Mouse (Mus musculus) lung, embryonic 14.5 days (tissue): Measurements from ENCODE around the gene Slc2a9. TPM values are rescaled to one million over a fixed set of nuclear protein-coding genes. Genes with fewer than 3 reads are reported as not detected.

ENCODE experiments used
- ATAC-seq: fragments of 200-750 bp; cut with Nextera tagmentation; 2 replicates; pipeline ENCODE4 v1.8.0; 2017; ENCODE audit warnings: mild to moderate bottlenecking, moderate TSS enrichment, moderate library complexity; ENCODE audit not compliant: insufficient read depth
- DNase-seq: peaks from one replicate; pipeline ENCODE4 v3.0.0-alpha.2; 2015
- H3K27ac ChIP-seq: fragments of 300-500 bp; sonication (generic); 2 replicates; pipeline ENCODE4 v1.5.1; 2014; ENCODE audit warnings: low read depth, mild to moderate bottlenecking, moderate library complexity
- H3K27me3 ChIP-seq: fragments of 300-500 bp; sonication (generic); 2 replicates; pipeline ENCODE4 v1.6.1; 2014; ENCODE audit warnings: low read length, control low read depth; ENCODE audit not compliant: insufficient read depth
- H3K36me3 ChIP-seq: fragments of 300-500 bp; sonication (generic); 2 replicates; pipeline ENCODE4 v1.6.1; 2014; ENCODE audit warnings: control low read depth; ENCODE audit not compliant: insufficient read depth
- H3K4me1 ChIP-seq: fragments of 300-500 bp; sonication (generic); 2 replicates; pipeline ENCODE4 v1.6.1; 2014; ENCODE audit warnings: antibody characterized with exemption, control low read depth; ENCODE audit not compliant: insufficient read depth
- H3K4me2 ChIP-seq: fragments of 300-500 bp; sonication (generic); 2 replicates; pipeline ENCODE4 v1.6.1; 2014; ENCODE audit warnings: mild to moderate bottlenecking
- H3K4me3 ChIP-seq: fragments of 300-500 bp; sonication (generic); 2 replicates; pipeline ENCODE4 v1.5.1; 2014; ENCODE audit warnings: low read depth, low read length
- H3K9ac ChIP-seq: fragments of 300-500 bp; sonication (generic); 2 replicates; pipeline ENCODE4 v1.6.1; 2014
- H3K9me3 ChIP-seq: fragments of 300-500 bp; sonication (generic); 2 replicates; pipeline ENCODE4 v1.6.1; 2016; ENCODE audit warnings: low read depth, low read length, control low read depth
- CTCF ChIP-seq: IDR thresholded peaks from 2 replicates; pipeline ENCODE4 v1.5.1; 2016; ENCODE audit warnings: antibody characterized with exemption, low read depth
- WGBS: fragments of 180-500 bp; shearing (Covaris S2); extraction: QIAGEN DNeasy Blood & Tissue Kit; methylation state at CpG from one replicate; pipeline ENCODE4 v1.1.7; 2014; 5-methylcytosine and 5-hydroxymethylcytosine counted together
- polyA plus RNA-seq: library from polyadenylated mRNA; unstranded; fragments of >200 nt; fragmentation: Nextera tagmentation; extraction: Ambion mirVana; gene quantifications from 2 replicates; pipeline ENCODE4 v1.2.1, GENCODE M21; 2014

Gene Slc2a9
- polyA plus RNA-seq, 1 experiment from 2014 or later: 2.2 TPM

GRCm38 (mm10) chr5:38379970-38380369 lies 123.0 kb downstream of the Slc2a9 start:
- no peaks in the 10 kb centered on the region for H3K27me3 ChIP-seq
- H3K9me3 ChIP-seq: no peaks in the 10 kb centered on the region
- H3K27ac ChIP-seq: no peak overlapping the region
- H3K4me3 ChIP-seq: no peak overlapping the region
- WGBS: 87% methylated on average over 5 of the region's 5 CpGs
- no peak for TF ChIP-seq CTCF
- H3K4me2 ChIP-seq: no peak overlapping the region
- no peak for ATAC-seq
- H3K9ac ChIP-seq: no peak overlapping the region
- H3K4me1 ChIP-seq: no peaks in the 10 kb centered on the region
- H3K36me3 ChIP-seq: no peaks in the 10 kb centered on the region
- DNase-seq: no peak

GRCm38 (mm10) chr5:38372369-38372768 lies 130.6 kb downstream of the Slc2a9 start:
- Histone ChIP-seq H3K27ac (no peak overlapping the region), H3K27me3 (no peaks in the 10 kb centered on the region), H3K9ac (no peak overlapping the region), H3K4me3 (no peak overlapping the region), H3K9me3 (no peaks in the 10 kb centered on the region), H3K4me1 (0 out of 2 replicates have a peak, but pooled peaks cover under 1% of the 10 kb centered on the region), H3K4me2 (no peak overlapping the region), H3K36me3 (no peaks in the 10 kb centered on the region)
- peak; percentile 54; the same call in 1 of the 2 replicates for ATAC-seq
- TF ChIP-seq CTCF: no peak
- DNase-seq: peak; percentile 65
- 12% methylated on average over 5 of the region's 5 CpGs for WGBS

DNA sequence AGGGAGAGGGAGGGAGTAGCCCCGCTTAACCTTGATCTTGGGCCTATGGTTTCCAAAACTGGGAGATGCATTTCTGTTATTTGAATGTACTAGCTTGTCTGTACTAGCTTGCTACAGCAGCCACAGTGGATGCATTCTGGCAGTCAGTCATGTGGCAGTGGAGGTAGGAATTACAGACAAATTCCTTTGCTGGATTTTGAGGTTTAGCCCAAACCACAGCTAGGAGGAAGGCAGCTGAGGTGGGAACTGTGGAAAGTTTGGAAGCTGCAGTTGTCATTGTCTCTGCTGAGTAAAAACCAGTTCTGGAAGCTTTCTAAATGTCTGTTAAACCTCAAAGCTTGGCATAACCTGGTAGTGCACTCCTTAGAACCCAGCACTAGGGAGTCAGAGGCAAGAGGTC lies 131.6 kb downstream of the Slc2a9 start:
- H3K36me3 ChIP-seq: no peaks in the 10 kb centered on the region
- 75% methylated on average over 1 of the region's 1 CpGs for WGBS
- H3K4me2 ChIP-seq: no peak overlapping the region
- TF ChIP-seq CTCF: no peak
- no peak overlapping the region for H3K27ac ChIP-seq
- no peak overlapping the region for H3K9ac ChIP-seq
- peaks cover 6% of the 10 kb centered on the region; the same call in 1 of the 2 replicates for H3K4me1 ChIP-seq
- DNase-seq (no peak), ATAC-seq (no peak)
- no peaks in the 10 kb centered on the region for H3K27me3 ChIP-seq
- no peaks in the 10 kb centered on the region for H3K9me3 ChIP-seq
- no peak overlapping the region for H3K4me3 ChIP-seq

DNA sequence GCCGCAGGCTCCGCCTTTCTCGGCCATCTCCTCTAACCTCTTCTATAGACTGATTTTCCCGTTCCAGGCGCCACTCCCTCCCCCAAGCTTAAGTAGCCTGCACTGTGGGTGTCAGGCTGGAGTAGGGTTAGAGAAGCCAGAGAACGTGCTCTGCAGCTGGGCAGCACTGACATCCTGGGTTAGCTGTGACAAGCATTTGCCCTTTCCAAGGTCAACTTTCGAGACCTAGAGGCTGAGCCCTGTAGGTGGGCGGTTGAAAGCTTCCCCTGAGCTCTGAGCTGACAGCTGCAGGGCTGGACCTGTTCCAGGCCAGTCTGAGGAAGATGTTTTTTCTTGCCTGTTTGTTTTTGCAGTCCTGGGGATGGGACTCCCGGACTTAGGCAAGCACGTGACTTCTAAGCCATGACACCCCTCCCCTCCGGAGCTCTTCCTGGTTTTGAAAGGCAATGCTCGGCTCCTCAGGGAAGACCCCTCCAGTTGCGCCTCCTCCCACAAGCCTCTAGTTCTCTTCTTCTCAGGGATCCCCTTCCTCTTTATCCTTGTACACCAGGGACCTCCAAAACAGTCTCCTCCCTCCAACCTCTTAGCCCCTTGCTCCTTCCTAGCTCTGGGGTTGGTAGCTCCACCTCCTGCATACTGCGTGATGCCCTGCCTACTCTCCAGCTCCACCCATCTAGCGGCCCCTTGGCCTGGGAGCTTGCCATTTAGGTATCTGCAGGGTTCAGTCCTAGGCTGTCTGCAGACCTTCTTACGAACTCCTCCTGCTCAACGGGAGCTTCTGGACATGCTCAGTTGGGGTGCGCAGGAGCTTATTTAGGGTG lies 136.1 kb downstream of the Slc2a9 start:
- no peaks in the 10 kb centered on the region for H3K9me3 ChIP-seq
- H3K27ac ChIP-seq: peak overlapping the region; percentile 67; the same call in 1 of the 2 replicates
- ATAC-seq: peak; percentile 91
- peak overlapping the region; percentile 65 for H3K4me2 ChIP-seq
- H3K4me3 ChIP-seq: peak overlapping the region; percentile 28
- H3K4me1 ChIP-seq: peaks cover 8% of the 10 kb centered on the region; the same call in 1 of the 2 replicates
- H3K36me3 ChIP-seq: no peaks in the 10 kb centered on the region
- TF ChIP-seq CTCF: no peak
- 0 out of 2 replicates have a peak overlapping the region, but pooled peaks have one; percentile 18 for H3K9ac ChIP-seq
- WGBS: 8% methylated on average over 18 of the region's 18 CpGs
- peak; percentile 87 for DNase-seq
- no peaks in the 10 kb centered on the region for H3K27me3 ChIP-seq

- WGBS: 49% methylated on average over 2 of the region's 2 CpGs
- Histone ChIP-seq H3K27ac (no peak overlapping the region), H3K4me1 (peaks cover 8% of the 10 kb centered on the region; the same call in 1 of the 2 replicates), H3K9ac (no peak overlapping the region), H3K27me3 (no peaks in the 10 kb centered on the region), H3K36me3 (no peaks in the 10 kb centered on the region), H3K4me2 (no peak overlapping the region), H3K4me3 (no peak overlapping the region), H3K9me3 (no peaks in the 10 kb centered on the region)
- peak; percentile 9 for DNase-seq
- TF ChIP-seq CTCF: no peak
- no peak for ATAC-seq
These were observed 137.4 kb downstream of the Slc2a9 start for GRCm38 (mm10) chr5:38365521-38365920.

DNA sequence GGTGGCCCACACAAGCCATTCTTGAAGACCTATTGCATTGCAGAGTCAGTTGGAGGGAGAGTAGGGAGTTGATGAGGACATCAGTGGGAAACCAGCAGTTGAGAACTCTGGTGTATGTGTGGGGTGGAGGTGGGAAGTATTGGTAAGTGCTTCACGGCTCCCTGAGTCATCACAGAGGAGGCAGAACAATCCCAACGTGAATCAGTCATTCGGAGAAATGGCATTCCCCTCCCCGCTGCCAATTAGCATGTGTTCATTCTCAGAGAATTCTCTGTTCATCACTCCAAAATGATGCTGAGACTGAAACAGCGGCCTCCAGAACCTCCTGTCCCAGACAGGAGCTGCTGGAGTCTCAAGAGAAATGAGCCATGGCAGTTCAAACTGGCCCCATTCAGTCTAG lies 138.5 kb downstream of the Slc2a9 start:
- H3K4me1 ChIP-seq: peaks cover 8% of the 10 kb centered on the region; the same call in 1 of the 2 replicates
- H3K9ac ChIP-seq: no peak overlapping the region
- TF ChIP-seq CTCF: no peak
- no peaks in the 10 kb centered on the region for H3K36me3 ChIP-seq
- no peak for ATAC-seq
- no peak for DNase-seq
- H3K4me3 ChIP-seq: no peak overlapping the region
- no peak overlapping the region for H3K4me2 ChIP-seq
- no peak overlapping the region for H3K27ac ChIP-seq
- 82% methylated on average over 5 of the region's 5 CpGs for WGBS
- H3K9me3 ChIP-seq: no peaks in the 10 kb centered on the region
- H3K27me3 ChIP-seq: no peaks in the 10 kb centered on the region

- Histone ChIP-seq H3K9ac (no peak overlapping the region), H3K4me3 (no peak overlapping the region), H3K4me1 (no peaks in the 10 kb centered on the region), H3K27me3 (no peaks in the 10 kb centered on the region), H3K4me2 (no peak overlapping the region), H3K27ac (no peak overlapping the region), H3K9me3 (no peaks in the 10 kb centered on the region), H3K36me3 (no peaks in the 10 kb centered on the region)
- no peak for ATAC-seq
- DNase-seq: no peak
- 74% methylated on average over 2 of the region's 2 CpGs for WGBS
- TF ChIP-seq CTCF: no peak
These were observed 143.2 kb downstream of the Slc2a9 start for GRCm38 (mm10) chr5:38359716-38360115.
